Mouse (Mus musculus) ovary, postnatal 36 days (tissue): ENCODE measurements at regions not wholly inside any gene's neighbourhood (a gene's known extent, or its start where the extent isn't known, plus 50 kb on each side); places are given as distances from the start of the nearest gene placed in this dataset.

Source experiments
- DNase-seq: peaks from one replicate; pipeline ENCODE4 v3.0.0; 2022; ENCODE audit warnings: low spot score, mixed read lengths

DNA sequence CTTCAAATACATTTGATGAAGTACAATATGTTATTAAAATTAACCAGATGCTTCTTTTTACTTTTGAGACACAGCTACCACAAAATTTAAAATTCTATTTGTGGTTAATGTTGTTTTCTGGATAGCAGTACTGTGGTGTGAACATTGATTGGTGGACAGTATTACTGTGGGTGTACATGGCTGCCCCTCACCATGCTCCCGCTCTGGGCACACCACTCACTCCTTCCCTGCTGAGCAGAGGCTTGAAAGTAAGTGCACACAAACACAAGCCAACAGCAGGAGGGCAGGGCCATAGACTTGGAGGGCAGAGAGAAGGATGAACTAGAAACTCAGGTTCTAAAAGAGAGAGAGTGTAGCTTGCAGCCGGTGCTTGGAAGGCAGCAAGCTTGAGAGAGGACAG lies 182.1 kb downstream of the Ifng start:
- DNase-seq, result no peak

DNA sequence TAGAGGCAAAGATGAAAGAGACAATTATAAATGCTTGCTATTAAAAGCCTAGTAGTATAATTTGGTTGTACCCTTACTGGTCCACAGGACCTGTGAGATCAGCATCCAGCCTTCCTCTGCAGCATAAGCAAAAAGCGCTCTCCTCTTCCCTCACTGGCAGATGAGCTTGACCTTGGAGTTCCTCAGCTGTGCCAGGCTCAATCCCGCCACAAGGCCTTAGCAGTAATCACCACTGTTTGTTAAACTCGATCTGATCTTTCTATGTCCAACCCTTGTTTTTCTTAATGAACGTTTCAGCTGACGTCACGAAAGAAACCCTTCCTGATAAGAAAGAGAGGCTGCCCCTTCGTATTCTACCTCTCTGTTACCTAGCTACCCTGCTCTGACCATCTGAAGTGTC lies 183.5 kb downstream of the Ifng start:
- DNase-seq, result no peak

DNA sequence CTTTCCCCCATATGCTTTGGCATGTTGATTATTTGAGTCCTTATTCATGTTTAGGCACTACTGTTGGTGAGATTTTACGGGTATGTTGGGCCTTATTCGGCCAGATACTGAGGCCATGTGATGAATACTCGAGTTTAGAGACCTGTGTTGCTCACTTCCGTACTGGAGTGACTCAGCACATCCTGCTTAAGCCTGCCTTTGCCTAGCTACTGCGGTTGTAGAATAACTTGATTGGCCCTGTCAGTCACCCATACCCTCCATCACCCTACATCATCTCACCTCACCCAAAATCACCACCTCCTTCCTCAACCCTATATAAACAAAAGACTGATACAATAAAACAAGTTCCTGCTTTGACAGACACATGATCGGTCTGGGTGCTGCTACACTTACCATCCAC lies 187.2 kb downstream of the Ifng start:
- no peak for DNase-seq

DNA sequence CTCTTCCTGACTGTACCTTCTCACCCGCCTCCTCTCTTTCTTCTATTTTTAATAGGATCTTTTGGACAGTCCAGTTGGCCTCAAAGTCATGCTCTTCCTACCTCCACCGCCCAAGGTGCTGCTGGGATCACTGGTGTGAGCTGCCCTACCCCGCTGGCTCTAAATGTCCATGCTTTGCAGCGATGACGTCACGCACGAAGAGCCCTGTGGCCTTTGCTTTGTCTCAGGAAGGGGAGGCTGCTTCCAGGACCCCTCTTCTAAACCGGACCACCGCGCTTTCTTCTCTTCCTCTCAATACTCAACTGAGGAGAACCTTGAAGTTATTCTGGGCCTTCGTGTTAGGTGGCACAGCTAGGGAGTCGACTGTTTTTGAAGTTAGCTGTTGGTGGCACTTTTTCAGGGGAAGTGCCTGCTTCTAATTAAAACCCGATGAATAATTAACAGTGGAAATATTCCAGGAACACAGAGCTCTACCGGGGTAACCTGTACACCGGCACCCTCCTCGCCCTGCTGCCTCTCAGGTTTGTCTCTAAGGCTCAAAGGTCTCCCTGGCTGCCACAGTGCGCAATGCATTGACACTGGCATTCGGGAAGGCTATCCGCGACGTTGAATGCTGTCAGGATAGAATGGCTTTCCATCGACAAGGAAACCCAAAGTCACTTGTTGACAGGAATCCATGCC lies 188.7 kb downstream of the Ifng start:
- no peak for DNase-seq

DNA sequence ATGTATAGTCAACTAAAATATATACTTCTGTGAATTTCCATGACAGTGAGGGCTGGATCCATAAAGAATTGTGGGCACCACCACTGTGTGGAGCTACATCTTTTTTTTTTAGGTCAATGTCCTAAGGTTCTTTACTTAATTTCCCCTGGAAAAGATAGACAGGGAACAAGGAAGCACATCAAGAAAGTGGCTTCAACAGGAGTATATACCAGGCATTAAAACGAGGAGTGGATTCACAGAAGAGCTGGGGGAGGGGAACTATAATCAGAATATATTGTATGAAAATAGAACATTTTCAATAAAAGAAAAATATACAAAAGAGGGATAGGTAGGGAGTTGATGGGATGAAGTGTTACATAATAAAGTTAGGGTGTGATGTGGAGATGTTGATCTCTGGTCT lies 190.9 kb downstream of the Ifng start:
- DNase-seq, result no peak

DNA sequence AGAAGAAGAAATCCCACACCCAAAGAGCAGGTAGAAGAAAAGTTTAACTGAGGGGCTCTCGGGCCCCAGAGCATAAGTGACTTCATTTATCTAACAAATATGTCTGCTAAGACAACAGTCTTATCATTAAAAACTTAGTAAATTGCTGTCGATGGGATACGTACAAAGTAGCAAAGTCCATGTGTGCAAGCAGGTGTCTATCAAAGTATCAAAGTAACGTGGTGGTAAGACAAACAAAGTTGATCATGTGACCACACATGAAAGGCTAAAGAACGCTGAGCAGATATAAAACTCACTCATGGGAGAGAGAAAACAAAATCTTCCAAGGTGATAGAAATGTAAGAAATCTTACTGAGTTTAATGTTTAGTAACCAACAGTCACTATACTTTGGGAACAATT lies 191.3 kb downstream of the Ifng start:
- DNase-seq, result no peak

DNA sequence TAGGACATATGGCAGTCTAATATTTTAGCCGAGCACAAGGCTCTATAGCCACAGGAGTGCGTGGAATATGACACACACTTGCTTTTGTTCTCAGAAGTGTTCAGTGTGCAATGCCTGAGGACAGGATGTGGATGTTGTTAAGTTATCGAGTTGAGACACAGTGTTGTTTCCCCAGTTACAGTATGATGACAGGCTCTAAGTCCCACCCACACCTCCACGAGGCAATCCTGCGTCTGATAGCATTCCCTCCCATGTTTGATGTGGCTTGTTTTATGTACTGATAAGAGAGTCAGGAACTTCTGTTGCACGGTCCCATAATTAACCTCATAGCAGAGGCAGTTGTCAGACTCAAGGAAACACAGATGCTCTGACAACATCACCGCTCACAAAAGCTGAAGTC lies 192.6 kb downstream of the Ifng start:
- no peak for DNase-seq

DNA sequence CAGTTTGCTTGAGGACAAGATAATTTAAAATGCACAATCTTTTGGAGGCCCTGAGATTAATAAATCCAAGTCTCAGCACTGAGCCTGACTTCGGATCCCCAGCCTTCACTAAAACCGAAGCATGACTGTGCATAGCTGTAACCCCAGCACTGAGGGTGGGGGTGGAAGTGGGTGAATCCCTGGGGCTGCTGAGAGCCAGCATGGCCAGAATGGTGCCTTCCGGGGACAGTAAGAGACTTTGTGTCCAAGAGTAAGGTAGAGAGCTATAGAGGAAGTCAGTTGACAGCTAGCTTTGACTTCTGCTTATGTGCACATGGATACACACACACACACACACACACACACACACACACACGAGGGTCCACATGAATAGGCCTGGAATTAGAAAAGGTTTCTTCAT lies 198.3 kb downstream of the Ifng start:
- DNase-seq, result no peak

DNA sequence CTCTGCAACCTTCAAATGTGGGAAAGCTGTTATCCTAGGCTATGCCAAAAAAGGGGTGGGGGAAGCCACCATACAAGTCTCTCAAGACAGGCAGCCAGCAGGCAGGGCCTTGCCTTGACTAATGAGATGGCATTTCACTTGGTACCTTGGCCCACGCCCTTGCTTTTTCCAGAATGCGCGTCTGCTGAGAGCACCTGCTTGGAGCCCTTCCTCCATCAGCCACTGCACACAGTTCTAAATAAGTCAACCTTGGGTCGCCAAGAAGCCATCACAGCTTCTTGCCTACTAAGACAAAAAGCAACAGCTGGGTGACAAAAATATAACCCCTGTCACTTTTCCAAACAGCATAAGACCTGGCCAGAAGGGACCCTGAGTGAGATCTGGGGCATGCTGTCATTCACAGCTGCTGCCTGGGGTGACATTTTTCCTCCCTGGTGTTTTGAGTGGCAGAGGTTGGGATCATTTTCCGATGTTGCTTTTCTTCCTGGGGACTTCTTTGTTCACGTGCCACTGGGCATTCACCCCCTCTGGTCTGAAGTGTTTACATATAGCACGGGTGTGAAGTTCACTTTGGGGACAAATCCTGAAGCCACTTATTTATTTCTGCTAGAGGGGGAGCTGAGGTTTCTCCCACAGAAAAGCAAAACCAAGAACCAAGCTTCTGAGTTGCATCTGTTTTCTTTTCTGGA lies 199.4 kb downstream of the Ifng start:
- DNase-seq, result no peak

DNA sequence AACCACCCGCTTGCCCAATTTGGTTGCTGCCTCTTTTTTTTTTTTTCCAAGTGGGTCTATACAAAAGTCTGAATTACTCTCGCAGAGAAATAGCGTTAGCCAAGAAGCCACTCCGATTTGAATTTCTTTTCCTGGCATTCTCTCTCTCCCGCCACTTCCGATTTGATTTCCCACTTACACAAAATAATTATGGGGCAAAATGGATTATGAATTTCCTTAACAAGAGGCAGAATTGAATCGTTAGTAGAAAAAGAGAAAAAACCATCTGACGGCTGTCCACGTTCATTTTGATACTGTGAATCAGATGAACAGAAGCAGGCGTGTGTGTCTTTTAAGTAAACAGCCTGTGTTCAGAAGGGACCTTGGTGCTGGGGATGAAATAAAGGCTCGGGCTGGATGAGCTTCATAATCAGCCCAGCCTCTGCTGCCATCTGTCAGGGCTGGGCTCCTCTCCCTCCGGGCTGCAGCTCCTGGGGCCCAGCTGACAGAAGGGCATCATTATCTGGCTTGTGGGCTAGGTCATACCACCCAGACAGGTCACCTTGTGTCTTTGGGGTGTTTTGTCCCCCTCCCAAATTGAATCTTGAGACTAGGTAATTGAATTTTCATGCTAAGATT lies 200.1 kb downstream of the Ifng start:
- peak; percentile 5 for DNase-seq

DNA sequence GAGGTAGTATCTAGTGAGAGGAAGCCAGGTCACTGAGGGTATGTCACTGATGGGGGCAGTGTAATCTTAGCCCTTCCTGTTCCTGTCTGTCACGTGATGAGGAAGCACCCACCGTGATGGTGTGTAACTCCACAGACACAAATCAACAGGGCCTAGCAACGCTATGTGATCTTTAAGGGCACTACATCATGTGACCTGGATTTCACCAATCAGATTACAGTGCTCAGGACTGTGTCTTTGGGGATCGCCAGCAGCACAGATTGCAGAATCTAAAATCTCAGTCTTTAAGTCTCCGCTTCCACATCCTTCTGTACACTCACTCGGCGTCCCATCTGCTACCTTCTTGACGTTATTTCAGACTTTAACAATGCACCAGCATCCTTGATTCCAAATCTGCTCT lies 202.8 kb downstream of the Ifng start:
- DNase-seq, result no peak

DNA sequence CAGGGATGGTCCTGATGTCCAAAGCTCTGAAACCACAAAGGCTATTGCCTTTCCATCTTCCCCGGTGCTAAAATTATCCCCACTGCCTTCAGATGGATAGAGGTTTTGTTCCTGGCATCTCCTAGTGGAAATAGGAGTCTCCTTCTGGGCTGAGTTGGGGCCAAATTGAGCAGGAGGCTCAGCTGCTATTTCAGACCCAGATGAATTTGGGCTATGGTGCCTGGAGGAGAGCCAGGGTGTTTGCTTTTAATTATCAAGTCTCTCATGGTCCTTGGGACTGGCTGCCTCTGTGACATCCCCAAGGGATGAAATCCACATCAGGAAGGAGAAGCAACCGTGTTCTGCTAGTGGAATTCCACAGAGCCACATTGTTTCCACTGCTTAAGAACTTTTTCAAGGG lies 207.3 kb downstream of the Ifng start:
- DNase-seq, result no peak

DNA sequence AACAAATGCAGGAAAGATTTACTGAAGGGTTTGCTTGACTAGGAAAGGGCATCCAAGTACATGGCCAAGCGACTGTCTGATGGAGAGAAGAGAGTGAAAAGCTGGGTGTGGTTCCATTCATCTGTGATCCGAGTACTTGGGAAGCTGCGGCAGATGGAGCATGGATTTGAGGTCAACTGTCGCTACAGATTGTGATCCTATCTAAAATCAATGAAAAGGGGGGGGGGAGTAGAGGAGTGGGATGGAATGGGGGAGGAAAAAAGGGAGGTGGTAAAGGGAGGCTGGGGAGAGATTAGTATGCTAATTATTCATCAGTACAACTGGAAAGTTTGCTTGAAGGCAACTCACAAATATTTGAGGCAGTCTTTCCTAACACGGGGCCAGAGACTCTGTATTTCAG lies 213.4 kb downstream of the Dyrk2 start:
- DNase-seq, result no peak

DNA sequence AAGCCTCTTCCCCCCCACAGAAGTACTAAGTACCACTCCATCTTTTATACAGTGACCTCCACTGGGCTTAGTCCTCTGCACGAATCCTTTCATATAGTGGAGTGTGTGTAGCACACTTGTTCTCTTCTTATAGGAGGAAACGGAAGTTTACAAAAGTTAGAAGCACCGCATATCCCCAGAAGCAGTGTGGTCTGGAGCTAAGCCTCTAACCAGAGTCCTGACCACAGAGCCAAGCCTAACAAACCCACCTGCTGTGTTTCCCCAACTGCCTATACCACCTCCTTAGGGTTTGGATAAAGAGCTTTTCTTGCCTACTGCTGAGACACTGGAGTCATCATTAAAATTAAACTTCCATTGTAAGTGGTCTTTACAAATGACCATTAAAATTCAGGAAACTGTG lies 204.0 kb downstream of the Dyrk2 start:
- DNase-seq, result no peak

DNA sequence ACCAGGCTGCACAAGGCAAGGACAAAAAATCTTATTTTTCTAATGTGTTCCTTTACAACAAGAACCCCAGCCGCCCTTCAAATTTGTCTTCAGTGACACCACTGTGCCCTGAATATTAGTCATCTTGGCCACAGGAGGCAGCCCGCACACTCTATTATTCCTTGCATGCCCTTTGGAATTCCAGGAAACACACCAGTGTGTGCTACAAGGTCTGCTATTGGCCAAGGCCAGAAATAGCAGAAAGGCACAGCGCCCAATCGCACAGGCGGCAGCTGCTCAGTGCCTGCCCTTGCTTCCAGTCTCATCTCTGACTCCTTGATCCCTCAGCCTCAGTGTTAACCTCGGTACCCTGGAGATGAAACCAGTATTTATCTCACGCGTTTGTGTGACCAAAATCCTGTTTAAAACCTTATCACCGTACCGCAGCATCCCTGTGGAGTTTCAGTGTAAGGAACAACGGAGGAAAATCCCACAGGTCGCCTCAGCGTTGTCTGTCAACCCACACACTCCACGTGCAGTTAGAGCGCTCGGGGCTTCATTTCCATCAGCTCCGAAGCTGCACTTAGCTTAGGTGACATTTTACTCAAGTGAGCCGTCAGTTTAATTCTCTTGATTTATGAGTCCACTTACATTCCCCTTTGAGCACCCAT lies 194.1 kb downstream of the Dyrk2 start:
- DNase-seq, result peak; percentile 40

DNA sequence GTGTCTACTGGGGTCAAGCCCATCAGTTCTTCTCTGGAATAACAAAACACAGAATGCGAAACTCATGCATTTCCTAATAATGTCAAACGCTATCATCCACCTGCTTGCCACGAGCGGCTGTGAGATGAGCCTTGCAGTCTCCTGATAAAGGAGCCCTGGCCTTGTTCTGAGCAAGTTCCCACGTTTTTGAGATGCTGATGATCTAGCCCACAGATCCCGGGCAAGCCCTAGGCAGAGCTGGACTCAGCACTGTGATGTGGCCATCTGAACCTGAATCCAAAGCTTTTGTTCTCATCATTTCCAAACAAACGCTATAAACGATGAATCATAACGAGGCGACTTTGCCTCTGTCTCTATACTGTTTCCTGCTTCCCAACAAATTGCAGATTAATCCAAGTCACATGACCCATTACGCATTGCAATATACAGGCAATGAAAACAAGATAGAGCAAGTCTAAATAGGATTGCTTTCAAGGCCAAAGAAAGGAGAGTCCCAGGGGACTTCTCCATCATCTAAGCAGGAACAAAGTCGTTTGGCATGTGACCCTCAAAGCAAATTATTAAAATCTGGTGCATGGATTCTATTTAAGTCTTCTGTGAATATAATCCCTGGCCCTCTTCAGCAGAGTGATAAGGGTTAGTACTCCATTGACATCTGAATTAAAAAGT lies 191.1 kb downstream of the Dyrk2 start:
- no peak for DNase-seq

DNA sequence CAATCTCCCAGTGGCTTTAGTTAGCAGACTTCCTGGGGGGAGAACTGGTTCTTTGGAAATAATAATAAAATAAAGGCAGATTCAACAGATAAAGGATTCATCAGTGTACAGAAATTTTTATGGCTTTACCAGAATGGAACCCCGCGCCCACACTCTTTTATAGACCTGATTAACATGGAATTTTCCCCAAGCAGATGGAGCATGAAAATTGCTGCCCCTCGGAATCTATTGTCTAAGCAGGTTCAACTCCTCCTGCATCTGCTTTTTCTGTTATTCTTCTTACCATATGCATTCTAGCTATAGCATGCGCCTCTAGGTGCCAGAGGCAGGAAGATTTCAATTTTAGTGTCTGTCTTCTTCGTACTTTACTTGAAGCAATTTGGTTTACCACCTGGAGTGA lies 190.5 kb downstream of the Dyrk2 start:
- no peak for DNase-seq

DNA sequence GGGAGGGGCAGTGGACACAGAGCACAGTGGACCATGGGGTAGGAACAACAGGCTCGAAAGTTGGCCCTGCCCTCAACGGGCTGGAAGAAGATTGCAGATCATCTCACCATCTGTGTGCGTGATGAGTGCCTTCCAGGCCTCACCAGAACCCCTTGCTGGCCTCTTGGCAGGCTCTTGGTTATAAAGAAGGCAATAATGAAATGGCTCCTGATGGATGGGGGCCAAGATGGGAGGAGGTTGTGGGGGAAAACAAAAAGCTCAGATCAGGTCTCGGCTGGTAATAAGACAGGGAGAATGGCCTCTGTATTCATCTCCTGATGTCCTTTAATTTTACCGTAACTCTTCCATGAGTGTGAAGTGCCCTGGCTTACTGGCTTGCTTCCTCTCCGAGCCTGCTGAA lies 189.1 kb downstream of the Dyrk2 start:
- DNase-seq, result no peak

DNA sequence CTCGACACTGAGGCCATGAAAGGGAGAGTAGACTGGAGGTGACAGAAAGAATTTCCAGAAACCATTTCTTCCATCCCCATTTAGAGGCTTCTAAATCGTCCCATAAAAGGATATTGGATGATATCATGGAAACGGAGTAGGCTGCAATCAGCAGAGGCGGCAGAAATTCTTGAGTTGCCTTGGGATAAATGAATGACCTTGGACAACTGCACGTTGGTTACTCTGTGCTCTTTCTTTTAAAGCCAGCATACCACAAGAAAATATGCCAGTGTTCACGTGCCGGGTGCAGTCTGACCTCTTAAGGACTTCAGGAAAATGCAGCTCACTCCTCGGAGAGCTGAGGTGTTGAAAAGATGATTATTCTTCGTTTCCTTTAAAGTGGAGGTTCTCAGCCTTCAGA lies 186.7 kb downstream of the Dyrk2 start:
- DNase-seq, result peak; percentile 15

DNA sequence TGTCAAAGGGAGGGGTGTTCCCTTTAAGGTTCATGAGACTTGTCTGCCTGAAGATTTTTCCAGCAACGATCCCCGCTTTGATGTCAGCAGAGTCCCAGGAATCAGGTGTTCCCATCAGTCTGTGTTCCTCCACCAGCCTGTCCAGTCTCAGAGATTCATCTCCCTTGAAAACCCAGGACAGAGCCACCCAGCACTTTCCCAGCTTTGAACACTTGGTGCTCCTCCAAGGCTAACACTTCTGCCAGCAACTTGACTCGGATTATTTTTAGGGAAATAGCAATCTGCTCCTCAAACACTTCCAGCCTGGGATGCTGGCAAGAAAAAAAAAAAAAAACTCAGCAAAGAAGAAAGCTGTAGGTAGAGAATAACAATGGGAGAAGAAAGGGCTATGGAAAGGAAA lies 170.7 kb downstream of the Dyrk2 start:
- no peak for DNase-seq

DNA sequence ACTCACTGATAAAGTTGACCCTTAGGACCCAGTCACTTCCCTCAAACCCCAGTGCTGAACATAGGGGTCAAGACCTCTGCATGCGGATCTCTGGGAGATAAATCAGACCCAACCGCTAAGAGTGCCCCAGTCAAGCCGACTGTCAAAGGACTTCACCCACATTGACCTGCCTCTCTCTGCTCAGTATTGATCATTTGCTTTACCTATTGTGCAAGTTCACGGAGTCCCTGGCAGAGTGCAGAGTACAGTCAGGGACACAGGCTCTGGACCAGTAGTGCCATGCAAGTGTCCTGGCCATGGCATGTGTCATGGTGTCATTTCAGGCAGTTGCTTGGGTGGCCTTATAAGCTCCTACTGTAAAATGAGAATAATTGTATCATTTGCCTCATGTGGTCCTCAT lies 169.9 kb downstream of the Dyrk2 start:
- no peak for DNase-seq

DNA sequence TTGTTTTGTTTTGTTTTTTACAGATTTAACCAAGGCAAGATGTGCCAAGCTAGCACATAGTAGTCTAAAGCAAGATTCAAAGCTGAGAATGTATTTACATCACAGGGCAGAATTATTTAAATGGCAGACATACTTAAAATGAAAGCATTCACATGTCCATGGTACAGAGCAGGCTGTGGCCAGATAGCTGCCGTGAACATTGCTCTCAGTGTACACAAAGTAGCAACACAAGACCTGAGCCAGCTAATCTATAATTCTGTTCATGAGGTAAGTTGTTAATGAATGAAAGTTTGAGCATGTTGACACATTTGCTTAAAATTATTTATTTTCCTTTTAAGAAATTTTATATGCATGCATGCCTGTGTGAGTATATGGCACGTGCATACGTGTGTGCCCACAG lies 164.0 kb downstream of the Dyrk2 start:
- no peak for DNase-seq

DNA sequence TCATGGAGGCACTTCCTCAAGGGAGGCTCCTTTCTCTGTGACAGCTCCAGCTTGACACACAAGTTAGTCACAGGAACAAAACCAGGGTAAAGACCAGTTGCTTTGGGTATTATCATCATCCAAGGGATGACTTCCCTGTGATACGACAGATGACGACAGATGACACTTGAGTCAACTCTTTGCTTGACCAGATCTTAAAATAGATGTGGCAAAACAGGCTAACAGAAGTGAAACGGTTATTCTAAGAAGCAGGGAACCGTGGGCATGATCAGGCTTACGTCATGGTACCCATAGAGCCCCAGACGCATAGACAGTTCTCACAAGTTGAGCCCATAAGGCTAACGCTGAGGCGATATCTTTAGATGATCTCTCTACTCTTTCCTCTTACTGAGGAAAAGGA lies 160.3 kb downstream of the Dyrk2 start:
- DNase-seq, result no peak
